Mouse (Mus musculus) liver, embryonic 12.5 days (tissue): ENCODE results near the gene Pomgnt1. TPM values are rescaled to one million over a fixed set of nuclear protein-coding genes. Genes with fewer than 3 reads are reported as not detected.

Experiments used
- ATAC-seq: fragments of 200-750 bp; cut with Nextera tagmentation; 2 replicates; pipeline ENCODE4 v1.8.0; 2017; ENCODE audit warnings: moderate number of reproducible peaks, mild to moderate bottlenecking, moderate library complexity
- H3K27ac ChIP-seq: fragments of 300-500 bp; sonication (generic); 2 replicates; pipeline ENCODE4 v1.5.1; 2016; ENCODE audit warnings: mild to moderate bottlenecking
- H3K27me3 ChIP-seq: fragments of 300-500 bp; sonication (generic); replicated peaks from 2 replicates; pipeline ENCODE4 v1.6.1; 2016; ENCODE audit warnings: mild to moderate bottlenecking, moderate library complexity
- H3K36me3 ChIP-seq: fragments of 300-500 bp; sonication (generic); 2 replicates; pipeline ENCODE4 v1.6.1; 2016; ENCODE audit warnings: mild to moderate bottlenecking, moderate library complexity
- H3K4me1 ChIP-seq: fragments of 300-500 bp; sonication (generic); 2 replicates; pipeline ENCODE4 v1.6.1; 2016
- H3K4me2 ChIP-seq: fragments of 300-500 bp; sonication (generic); 2 replicates; pipeline ENCODE4 v1.6.1; 2016; ENCODE audit warnings: mild to moderate bottlenecking, moderate library complexity
- H3K4me3 ChIP-seq: fragments of 300-500 bp; sonication (generic); 2 replicates; pipeline ENCODE4 v1.5.1; 2016; ENCODE audit warnings: mild to moderate bottlenecking, moderate library complexity
- H3K9ac ChIP-seq: fragments of 300-500 bp; sonication (generic); 2 replicates; pipeline ENCODE4 v1.6.1; 2016; ENCODE audit warnings: mild to moderate bottlenecking, moderate library complexity
- H3K9me3 ChIP-seq: fragments of 300-500 bp; sonication (generic); replicated peaks from 2 replicates; pipeline ENCODE4 v1.6.1; 2016; ENCODE audit warnings: mild to moderate bottlenecking, moderate library complexity
- WGBS: fragments of 180-500 bp; shearing (Covaris S2); methylation state at CpG from one replicate; pipeline ENCODE4 v1.1.7; 2016; ENCODE audit not compliant: insufficient replicate concordance; 5-methylcytosine and 5-hydroxymethylcytosine counted together
- polyA plus RNA-seq: library from polyadenylated mRNA; unstranded; fragments of >200 nt; fragmentation: Nextera tagmentation; extraction: Ambion mirVana; gene quantifications from 2 replicates; pipeline ENCODE4 v1.2.1, GENCODE M21; 2016

Gene Pomgnt1
- 23.8 and 24.2 TPM in 2 replicates for polyA plus RNA-seq

GRCm38 (mm10) chr4:116123602-116124519, at the start of gene Pomgnt1, which contains the start of gene Rad54l:
Gene Pomgnt1, plus strand, starts transcription at chr4:116123840.
Gene Rad54l, minus strand, starts transcription at chr4:116123690.
- Histone ChIP-seq H3K9me3 (no peaks in the 10 kb centered on the region), H3K4me2 (peak within 1 kb of the TSS; percentile 86), H3K27ac (peak within 1 kb of the TSS; percentile 80), H3K4me1 (peaks cover 36% of the 10 kb centered on the region), H3K4me3 (peak within 1 kb of the TSS; percentile 72), H3K27me3 (no peaks in the 10 kb centered on the region), H3K9ac (peak within 1 kb of the TSS; percentile 77), H3K36me3 (peaks cover 24% of the 10 kb centered on the region)
- 5% methylated on average over 24 of the region's 24 CpGs for WGBS
- peak; percentile 96 for ATAC-seq

DNA sequence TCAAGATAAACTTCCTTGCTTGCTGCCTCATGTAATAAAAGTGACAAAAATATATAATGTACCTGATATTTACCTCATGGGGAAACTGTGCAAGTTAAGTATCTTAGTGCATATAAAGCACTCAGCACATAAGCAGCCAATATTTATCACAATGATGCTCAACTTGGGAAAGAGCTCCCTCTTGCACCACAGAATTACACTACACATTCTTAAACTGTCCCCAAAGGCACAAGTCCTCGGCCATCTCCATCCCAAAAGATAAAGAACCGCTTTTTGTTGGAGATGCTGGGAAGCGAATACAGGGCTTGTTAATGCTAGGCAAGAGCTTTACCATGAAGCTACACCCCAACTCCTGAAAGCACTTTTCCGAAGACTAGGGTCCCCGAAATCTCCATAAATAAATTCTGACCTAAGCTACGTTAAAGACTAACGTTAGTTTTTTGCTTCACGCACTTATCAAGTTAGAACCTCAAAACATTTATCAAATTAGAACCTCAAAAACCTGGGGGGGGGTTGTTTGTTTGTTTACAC, 49.4 kb upstream of the Pomgnt1 start:
- Histone ChIP-seq H3K9me3 (no peaks in the 10 kb centered on the region), H3K4me1 (peaks cover 48% of the 10 kb centered on the region), H3K4me2 (peak overlapping the region; percentile 89), H3K9ac (peak overlapping the region; percentile 99), H3K36me3 (peaks cover 31% of the 10 kb centered on the region), H3K27me3 (no peaks in the 10 kb centered on the region), H3K4me3 (peak overlapping the region; percentile 96), H3K27ac (peak overlapping the region; percentile 97)
- WGBS: 2% methylated on average over 8 of the region's 8 CpGs
- ATAC-seq: no peak

GRCm38 (mm10) chr4:116074861-116075620, 48.6 kb upstream of the Pomgnt1 start, which contains the start of the genes Uqcrh and Lrrc41:
Gene Uqcrh, minus strand, starts transcription at chr4:116075071.
Gene Lrrc41, plus strand, starts transcription at chr4:116075269.
- no peaks in the 10 kb centered on the region for H3K9me3 ChIP-seq
- WGBS: under 1% methylated on average over 55 of the region's 55 CpGs
- H3K36me3 ChIP-seq: peaks cover 29% of the 10 kb centered on the region
- ATAC-seq: peak; percentile 87
- H3K9ac ChIP-seq: peak within 1 kb of the TSS; percentile 99
- H3K27me3 ChIP-seq: no peaks in the 10 kb centered on the region
- H3K4me1 ChIP-seq: peaks cover 48% of the 10 kb centered on the region
- H3K4me2 ChIP-seq: peak within 1 kb of the TSS; percentile 89
- H3K27ac ChIP-seq: peak within 1 kb of the TSS; percentile 97
- H3K4me3 ChIP-seq: peak within 1 kb of the TSS; percentile 96

GRCm38 (mm10) chr4:116075631-116076368, 47.8 kb upstream of the Pomgnt1 start:
- Histone ChIP-seq H3K27me3 (no peaks in the 10 kb centered on the region), H3K9me3 (no peaks in the 10 kb centered on the region), H3K4me3 (peak overlapping the region; percentile 96), H3K4me1 (peaks cover 48% of the 10 kb centered on the region), H3K27ac (peak overlapping the region; percentile 97), H3K36me3 (peaks cover 31% of the 10 kb centered on the region), H3K4me2 (peak overlapping the region; percentile 89), H3K9ac (peak overlapping the region; percentile 99)
- 2% methylated on average over 75 of the region's 77 CpGs for WGBS
- ATAC-seq: peak; percentile 53

DNA sequence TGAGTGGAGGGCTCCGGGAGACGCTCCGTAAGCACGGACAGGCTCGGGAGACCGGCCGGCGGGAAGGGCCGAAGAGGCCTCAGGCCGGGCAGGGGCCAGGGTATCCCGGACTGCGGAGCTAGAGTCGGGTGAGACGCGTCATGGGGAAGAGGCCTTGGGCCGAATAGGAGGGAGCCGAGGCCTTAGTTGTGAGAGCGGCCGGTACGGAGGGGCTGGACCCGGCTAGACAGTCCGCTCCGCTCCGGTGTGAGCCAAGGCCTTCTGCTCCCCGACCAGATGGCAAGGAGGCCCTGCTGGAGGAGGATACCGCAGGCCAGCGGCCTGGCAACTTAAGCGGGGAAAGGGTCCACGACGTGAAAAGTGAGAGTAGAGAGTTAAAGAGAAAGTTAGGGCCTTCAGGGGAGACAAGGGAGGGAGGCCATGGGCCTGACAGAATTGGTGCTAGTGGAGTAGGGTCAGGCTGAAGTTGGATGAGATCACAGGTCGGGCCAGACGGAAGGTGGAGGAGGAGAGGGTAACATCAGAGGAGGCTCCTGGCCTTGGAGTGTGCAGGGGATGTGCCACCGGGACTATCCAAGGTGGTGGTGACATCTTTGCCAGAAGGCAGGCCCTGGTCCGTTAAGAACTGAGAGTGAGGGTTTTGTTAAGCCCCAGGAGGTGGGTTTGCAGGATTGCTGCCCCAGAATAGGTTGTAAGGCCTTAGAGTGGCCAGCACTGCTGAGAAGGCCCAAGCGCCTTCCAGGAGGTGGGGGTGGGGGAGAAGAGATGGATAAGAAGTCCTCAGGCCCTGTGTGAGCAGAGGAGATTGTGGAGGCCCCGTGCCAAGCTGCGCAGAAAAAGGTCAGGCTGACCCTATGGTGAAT, 47.0 kb upstream of the Pomgnt1 start:
- ATAC-seq: peak; percentile 35

DNA sequence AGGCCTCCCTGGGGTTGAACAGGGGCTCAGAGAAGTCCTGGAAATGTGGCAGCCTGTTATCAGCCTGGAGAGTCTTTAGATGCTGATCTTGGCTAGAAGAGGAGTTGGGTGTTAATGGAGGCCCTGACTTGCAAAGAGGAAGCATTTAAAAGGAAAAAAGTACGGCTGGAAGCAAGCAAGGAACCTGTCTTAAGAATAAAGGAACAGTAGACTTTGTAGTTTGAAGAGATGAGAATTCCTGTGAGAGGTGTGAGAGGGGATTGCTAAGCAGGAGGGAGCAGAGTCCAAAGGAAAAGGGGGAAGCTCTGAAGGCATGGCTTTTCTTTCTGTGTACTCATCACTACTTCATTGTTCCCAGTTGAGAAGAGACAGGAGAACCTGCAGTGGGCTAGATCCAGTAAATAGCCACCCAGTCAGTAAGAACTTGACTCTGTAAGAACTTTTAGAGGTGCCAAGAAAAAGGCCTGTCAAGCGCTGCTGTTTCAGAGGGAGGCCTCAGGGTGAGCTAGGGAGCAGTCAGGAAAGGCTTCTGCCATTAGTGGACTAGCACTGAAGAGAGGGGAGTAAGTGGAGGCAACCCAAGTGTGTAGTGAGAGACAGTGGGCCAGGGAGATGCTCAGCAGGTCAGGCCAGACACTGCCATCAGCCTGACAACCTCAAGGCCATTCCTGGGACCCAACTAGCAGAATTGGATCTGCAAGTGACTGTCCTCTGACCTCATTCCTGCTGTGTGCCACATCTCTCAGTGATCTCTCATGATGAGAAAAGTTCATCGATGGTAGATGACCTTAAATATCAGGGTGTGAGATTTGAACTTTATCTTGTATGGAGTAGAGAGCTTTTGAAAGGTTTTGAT, 46.2 kb upstream of the Pomgnt1 start:
- Histone ChIP-seq H3K36me3 (peaks cover 42% of the 10 kb centered on the region), H3K27ac (peak overlapping the region; percentile 97), H3K27me3 (no peaks in the 10 kb centered on the region), H3K4me3 (peak overlapping the region; percentile 96), H3K4me2 (peak overlapping the region; percentile 89), H3K9ac (peak overlapping the region; percentile 99), H3K9me3 (no peaks in the 10 kb centered on the region), H3K4me1 (peaks cover 38% of the 10 kb centered on the region)
- ATAC-seq: no peak
- 30% methylated on average over 3 of the region's 3 CpGs for WGBS

More for the DNA sequence above, 47.0 kb upstream of the Pomgnt1 start:
- Histone ChIP-seq H3K27ac (peak overlapping the region; percentile 97), H3K4me3 (peak overlapping the region; percentile 96), H3K9ac (peak overlapping the region; percentile 99), H3K9me3 (no peaks in the 10 kb centered on the region), H3K36me3 (peaks cover 33% of the 10 kb centered on the region), H3K4me1 (peaks cover 43% of the 10 kb centered on the region), H3K27me3 (no peaks in the 10 kb centered on the region), H3K4me2 (peak overlapping the region; percentile 89)
- WGBS: 1% methylated on average over 37 of the region's 37 CpGs

GRCm38 (mm10) chr4:116088510-116089249, 35.0 kb upstream of the Pomgnt1 start:
- WGBS: 85% methylated on average over 23 of the region's 23 CpGs
- Histone ChIP-seq H3K9me3 (no peaks in the 10 kb centered on the region), H3K9ac (no peak overlapping the region), H3K27me3 (no peaks in the 10 kb centered on the region), H3K27ac (no peak overlapping the region), H3K4me2 (no peak overlapping the region), H3K4me3 (no peak overlapping the region), H3K36me3 (peaks cover 96% of the 10 kb centered on the region), H3K4me1 (no peaks in the 10 kb centered on the region)
- ATAC-seq: no peak

- Histone ChIP-seq H3K9ac (no peak overlapping the region), H3K27me3 (no peaks in the 10 kb centered on the region), H3K27ac (no peak overlapping the region), H3K4me1 (peaks cover 17% of the 10 kb centered on the region), H3K9me3 (no peaks in the 10 kb centered on the region), H3K36me3 (peaks cover 100% of the 10 kb centered on the region), H3K4me3 (no peak overlapping the region), H3K4me2 (no peak overlapping the region)
- WGBS: 80% methylated on average over 10 of the region's 10 CpGs
- no peak for ATAC-seq
Observed at GRCm38 (mm10) chr4:116096291-116096690, 27.3 kb upstream of the Pomgnt1 start.

- ATAC-seq: peak; percentile 17; the same call in 1 of the 2 replicates
- H3K27ac ChIP-seq: peak overlapping the region; percentile 56
- H3K9ac ChIP-seq: no peak overlapping the region
- no peaks in the 10 kb centered on the region for H3K9me3 ChIP-seq
- H3K4me1 ChIP-seq: peaks cover 26% of the 10 kb centered on the region
- peaks cover 100% of the 10 kb centered on the region for H3K36me3 ChIP-seq
- H3K4me2 ChIP-seq: no peak overlapping the region
- 76% methylated on average over 8 of the region's 8 CpGs for WGBS
- no peaks in the 10 kb centered on the region for H3K27me3 ChIP-seq
- no peak overlapping the region for H3K4me3 ChIP-seq
Observed at GRCm38 (mm10) chr4:116097211-116097610, 26.4 kb upstream of the Pomgnt1 start.
